Mouse (Mus musculus): ENCODE measurements around the gene Ube2d2b. TPM values are rescaled to one million over a fixed set of nuclear protein-coding genes. Genes with fewer than 3 reads are reported as not detected.

Ube2d2b gene
- polyA plus RNA-seq, 1 experiment = not detected

DNA sequence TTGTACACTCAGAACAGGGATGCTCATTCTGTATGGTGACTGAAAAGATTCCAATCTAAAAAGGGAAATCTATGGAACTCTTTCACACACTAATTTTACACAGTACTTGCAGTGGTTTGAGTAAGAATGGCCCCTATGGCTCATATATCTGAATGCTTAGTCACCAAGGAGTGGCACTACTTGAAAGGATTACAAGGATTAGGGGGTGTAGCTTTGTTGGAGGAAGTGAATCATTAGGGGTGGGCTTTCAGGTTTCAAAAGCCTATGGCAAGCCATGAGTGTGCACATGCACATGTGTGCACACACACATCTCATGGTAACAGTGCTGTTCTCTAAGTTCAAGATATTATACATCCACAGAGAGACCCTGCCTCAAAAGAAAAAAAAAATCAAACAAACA, 27.3 kb upstream of the Ube2d2b start:
- H3K4me3 ChIP-seq (ENCODE audit: insufficient read depth, low read length) = no peak overlapping the region

DNA sequence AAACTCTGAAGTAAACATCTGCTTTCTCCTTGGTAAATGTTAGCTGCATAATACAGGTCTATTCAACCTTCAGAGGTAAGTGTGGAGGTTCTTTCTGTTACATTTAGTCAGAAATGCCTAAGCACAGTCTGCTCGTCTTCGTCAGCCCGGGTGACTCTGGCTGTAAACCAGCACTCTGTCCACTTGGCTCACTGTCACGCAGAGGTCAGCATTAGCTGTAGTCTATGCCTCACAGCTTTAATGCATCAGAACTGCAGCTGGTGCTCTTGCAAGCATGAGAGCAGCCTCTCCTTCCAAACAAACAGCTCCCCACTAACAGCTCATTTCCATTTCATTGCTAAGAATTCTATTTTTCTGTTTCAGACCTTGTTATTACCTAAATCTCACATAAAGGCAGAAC, 22.4 kb upstream of the Ube2d2b start:
- Histone ChIP-seq H3K4me1 (ENCODE audit: control insufficient read depth, insufficient read depth, low read length) (no peaks in the 10 kb centered on the region), H3K4me3 (ENCODE audit: insufficient read depth, low read length) (no peak overlapping the region), H3K27ac (ENCODE audit: insufficient read depth, low read depth, low read length) (no peak overlapping the region)
- TF ChIP-seq CTCF (IDR thresholded peaks at IDR 0.05; ENCODE audit: low read depth, low read length) = no peak
- no peak for TF ChIP-seq POLR2A (IDR thresholded peaks at IDR 0.05; ENCODE audit: borderline replicate concordance, low read depth, low read length)

More for the DNA sequence above, 27.3 kb upstream of the Ube2d2b start:
- Histone ChIP-seq H3K27ac (ENCODE audit: insufficient read depth, low read depth, low read length) (no peak overlapping the region), H3K4me1 (ENCODE audit: control insufficient read depth, insufficient read depth, low read length) (no peaks in the 10 kb centered on the region)
- TF ChIP-seq POLR2A (IDR thresholded peaks at IDR 0.05; ENCODE audit: borderline replicate concordance, low read depth, low read length) = no peak

DNA sequence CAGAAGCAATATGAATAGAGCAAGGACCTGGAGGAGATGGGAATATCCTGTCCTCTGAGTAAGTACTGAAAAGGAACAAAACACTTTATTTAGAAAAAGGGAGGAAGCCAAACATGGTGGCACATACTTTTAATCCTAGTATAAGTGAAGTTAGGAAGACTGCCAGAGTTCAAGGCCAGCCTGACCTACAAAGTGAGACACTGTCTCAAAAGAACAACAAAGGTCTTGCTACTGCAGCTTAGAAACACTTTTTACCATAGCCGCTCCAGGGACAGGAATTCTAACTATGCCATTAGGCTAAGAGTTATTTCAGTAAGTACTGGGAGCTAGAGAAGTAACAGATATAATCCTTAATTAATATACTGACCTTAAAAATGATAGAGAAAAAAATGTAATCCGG, 15.2 kb upstream of the Ube2d2b start:
- H3K4me3 ChIP-seq (ENCODE audit: insufficient read depth, low read length) = no peak overlapping the region
- no peak for TF ChIP-seq POLR2A (IDR thresholded peaks at IDR 0.05; ENCODE audit: borderline replicate concordance, low read depth, low read length)
- TF ChIP-seq CTCF (IDR thresholded peaks at IDR 0.05; ENCODE audit: low read depth, low read length) = no peak

DNA sequence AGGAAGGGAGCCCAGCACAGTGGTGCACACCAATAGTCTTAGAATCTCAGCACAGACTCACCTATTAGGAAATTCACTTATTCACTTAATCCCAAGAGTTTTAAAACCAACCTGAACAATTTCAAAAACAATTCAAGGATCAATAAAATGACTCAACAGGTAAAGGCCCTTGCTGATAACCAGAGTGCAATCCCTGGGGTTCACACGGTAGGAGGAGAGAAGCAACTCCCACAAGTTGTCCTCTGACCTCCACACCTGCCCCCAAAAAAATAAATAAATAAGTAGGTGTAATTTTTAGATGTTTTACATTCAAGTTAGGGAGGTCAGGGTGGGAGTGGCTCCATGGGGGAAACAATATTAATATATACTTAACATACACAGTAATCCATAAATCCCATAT, 7.4 kb upstream of the Ube2d2b start:
- no peak overlapping the region for H3K27ac ChIP-seq (ENCODE audit: insufficient read depth, low read depth, low read length)
- TF ChIP-seq POLR2A (IDR thresholded peaks at IDR 0.05; ENCODE audit: borderline replicate concordance, low read depth, low read length) (no peak), CTCF (IDR thresholded peaks at IDR 0.05; ENCODE audit: low read depth, low read length) (no peak)
- peaks cover 5% of the 10 kb centered on the region; the same call in 1 of the 2 replicates for H3K4me1 ChIP-seq (ENCODE audit: control insufficient read depth, insufficient read depth, low read length)
- H3K4me3 ChIP-seq (ENCODE audit: insufficient read depth, low read length) = no peak overlapping the region

More for the DNA sequence above, 15.2 kb upstream of the Ube2d2b start:
- Histone ChIP-seq H3K27ac (ENCODE audit: insufficient read depth, low read depth, low read length) (no peak overlapping the region), H3K4me1 (ENCODE audit: control insufficient read depth, insufficient read depth, low read length) (no peaks in the 10 kb centered on the region)

DNA sequence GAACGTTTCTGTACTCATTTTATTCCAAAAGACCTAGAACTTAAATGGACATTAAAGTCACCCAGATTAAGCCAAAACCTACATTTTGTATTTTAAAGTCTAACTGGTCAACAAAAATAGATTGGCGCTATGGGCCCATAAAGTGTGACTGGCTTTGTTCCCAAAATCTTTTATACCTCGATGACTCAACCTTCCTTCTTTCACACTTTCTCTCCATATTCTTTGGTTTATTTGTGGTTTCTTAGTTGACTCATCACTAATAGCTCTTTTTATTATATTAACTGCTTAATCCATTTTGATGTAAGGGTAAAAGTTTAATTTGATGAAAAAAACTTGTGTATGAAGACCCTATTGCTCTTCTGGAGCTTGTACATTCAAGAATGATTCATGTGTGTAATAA, 1.5 kb downstream of the Ube2d2b start:
- Histone ChIP-seq H3K27ac (ENCODE audit: insufficient read depth, low read depth, low read length) (no peak overlapping the region), H3K4me3 (ENCODE audit: insufficient read depth, low read length) (no peak overlapping the region), H3K4me1 (ENCODE audit: control insufficient read depth, insufficient read depth, low read length) (peaks cover 3% of the 10 kb centered on the region)
- no peak for TF ChIP-seq CTCF (IDR thresholded peaks at IDR 0.05; ENCODE audit: low read depth, low read length)
- no peak for TF ChIP-seq POLR2A (IDR thresholded peaks at IDR 0.05; ENCODE audit: borderline replicate concordance, low read depth, low read length)

DNA sequence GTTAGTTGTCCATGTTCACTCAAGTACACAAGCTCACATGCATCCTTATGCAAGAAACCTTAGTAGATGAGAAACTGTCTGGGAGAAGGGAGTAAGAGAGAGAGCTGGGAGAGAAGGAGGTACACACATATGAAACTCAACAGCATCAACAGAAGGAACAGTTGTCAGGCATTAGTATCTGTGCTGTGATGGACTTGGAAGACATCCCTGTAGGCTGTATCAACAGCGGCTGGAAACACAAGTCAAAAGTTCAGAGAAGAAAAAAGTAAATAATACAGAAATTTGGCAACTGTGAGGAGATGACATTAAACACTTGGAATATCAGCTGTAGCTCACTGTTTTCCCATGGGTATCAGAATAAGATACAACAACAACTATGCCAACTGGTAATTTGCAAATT, 4.4 kb downstream of the Ube2d2b start:
- TF ChIP-seq CTCF (IDR thresholded peaks at IDR 0.05; ENCODE audit: low read depth, low read length) = no peak
- TF ChIP-seq POLR2A (IDR thresholded peaks at IDR 0.05; ENCODE audit: borderline replicate concordance, low read depth, low read length) = no peak
- Histone ChIP-seq H3K4me3 (ENCODE audit: insufficient read depth, low read length) (no peak overlapping the region), H3K4me1 (ENCODE audit: control insufficient read depth, insufficient read depth, low read length) (peaks cover 6% of the 10 kb centered on the region), H3K27ac (ENCODE audit: insufficient read depth, low read depth, low read length) (no peak overlapping the region)

DNA sequence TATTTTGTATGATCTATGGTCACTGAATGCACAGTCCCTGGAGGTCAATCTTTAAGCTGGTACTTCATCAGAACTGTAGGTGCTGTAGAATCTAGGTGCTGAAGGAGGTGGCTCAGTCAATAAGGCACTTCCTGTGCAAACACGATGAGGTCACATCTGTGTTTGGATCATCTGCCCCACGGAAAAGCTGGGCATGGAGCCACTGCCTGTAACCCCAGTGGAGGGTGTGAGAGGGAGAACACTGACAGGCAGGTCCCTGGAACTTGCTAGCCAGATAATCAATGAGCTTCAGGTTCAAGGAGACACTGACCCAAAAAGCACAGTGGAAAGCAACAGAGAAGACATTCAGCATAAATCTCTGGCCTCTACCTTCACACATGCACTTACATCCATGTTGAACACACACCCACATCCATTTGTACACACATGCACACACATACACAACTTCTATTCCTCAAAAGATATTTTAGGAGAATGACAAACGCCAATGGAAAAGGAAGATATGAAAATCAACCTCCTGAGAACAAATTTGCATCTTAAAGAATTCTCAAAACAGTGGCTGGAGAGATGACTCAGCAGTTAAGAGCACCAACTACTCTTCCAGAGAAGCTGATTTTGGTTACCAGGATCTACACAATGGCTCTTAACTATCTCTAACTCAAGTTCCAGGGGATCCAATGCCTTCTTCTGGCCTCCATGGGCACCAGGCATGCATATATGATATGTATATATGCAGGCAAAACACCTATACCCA, 9.2 kb downstream of the Ube2d2b start:
- TF ChIP-seq CTCF (IDR thresholded peaks at IDR 0.05; ENCODE audit: low read depth, low read length) = no peak
- TF ChIP-seq POLR2A (IDR thresholded peaks at IDR 0.05; ENCODE audit: borderline replicate concordance, low read depth, low read length) = no peak
- Histone ChIP-seq H3K4me1 (ENCODE audit: control insufficient read depth, insufficient read depth, low read length) (peaks cover 13% of the 10 kb centered on the region), H3K4me3 (ENCODE audit: insufficient read depth, low read length) (no peak overlapping the region), H3K27ac (ENCODE audit: insufficient read depth, low read depth, low read length) (no peak overlapping the region)

DNA sequence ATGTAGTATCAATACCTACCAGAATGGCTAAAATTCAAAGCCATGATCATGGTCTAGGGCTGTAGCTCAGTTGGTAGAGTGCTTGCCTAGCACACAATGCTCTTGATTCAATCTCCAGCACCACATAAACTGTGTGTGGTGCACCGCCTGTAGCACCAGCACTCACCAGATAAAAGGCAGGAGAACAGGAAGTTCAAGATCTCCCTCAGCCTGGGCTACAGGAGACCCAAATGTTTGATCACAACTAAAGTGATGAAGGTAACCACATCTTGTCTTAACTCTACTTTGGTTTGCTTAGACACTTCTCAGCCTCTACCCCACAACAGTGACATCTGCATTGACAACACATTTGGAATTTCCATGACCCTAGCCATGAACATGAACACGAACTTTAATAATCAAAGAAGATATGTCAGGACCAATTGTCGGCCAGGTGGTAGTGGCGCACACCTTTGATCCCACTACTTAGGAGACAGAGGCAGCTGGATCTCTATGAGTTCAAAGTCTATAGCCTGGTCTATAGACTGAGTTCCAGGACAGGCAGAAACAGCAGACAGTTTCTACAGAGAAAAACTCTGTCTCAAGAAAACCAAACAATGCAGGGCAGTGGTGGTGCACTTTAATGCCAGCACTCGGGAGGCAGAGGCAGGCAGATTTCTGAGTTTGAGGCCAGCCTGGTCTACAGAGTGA, 10.8 kb downstream of the Ube2d2b start:
- TF ChIP-seq CTCF (IDR thresholded peaks at IDR 0.05; ENCODE audit: low read depth, low read length) = no peak
- TF ChIP-seq POLR2A (IDR thresholded peaks at IDR 0.05; ENCODE audit: borderline replicate concordance, low read depth, low read length) = no peak
- Histone ChIP-seq H3K4me3 (ENCODE audit: insufficient read depth, low read length) (no peak overlapping the region), H3K27ac (ENCODE audit: insufficient read depth, low read depth, low read length) (no peak overlapping the region), H3K4me1 (ENCODE audit: control insufficient read depth, insufficient read depth, low read length) (peaks cover 13% of the 10 kb centered on the region)

DNA sequence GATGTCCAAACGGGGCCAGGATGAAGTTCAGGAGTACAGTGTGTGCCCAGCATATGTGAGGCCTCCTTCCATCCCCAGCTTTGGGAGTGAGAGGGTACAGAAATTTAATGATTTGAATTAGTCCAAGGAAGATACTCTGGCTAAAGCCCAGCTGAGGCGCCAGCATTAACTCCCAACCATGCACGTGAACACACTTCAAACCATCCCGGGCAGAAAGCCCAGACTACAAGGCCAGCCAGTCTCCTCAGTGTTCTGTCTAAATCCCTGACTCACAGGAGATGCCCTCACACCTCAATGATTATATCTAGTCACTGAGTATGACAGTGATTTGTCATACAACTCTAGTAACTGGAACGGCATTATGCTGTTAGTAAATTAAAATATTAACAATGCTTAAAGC, 17.4 kb downstream of the Ube2d2b start:
- Histone ChIP-seq H3K4me3 (ENCODE audit: insufficient read depth, low read length) (no peak overlapping the region), H3K4me1 (ENCODE audit: control insufficient read depth, insufficient read depth, low read length) (peaks cover 9% of the 10 kb centered on the region), H3K27ac (ENCODE audit: insufficient read depth, low read depth, low read length) (no peak overlapping the region)
- TF ChIP-seq POLR2A (IDR thresholded peaks at IDR 0.05; ENCODE audit: borderline replicate concordance, low read depth, low read length) (no peak), CTCF (IDR thresholded peaks at IDR 0.05; ENCODE audit: low read depth, low read length) (no peak)

DNA sequence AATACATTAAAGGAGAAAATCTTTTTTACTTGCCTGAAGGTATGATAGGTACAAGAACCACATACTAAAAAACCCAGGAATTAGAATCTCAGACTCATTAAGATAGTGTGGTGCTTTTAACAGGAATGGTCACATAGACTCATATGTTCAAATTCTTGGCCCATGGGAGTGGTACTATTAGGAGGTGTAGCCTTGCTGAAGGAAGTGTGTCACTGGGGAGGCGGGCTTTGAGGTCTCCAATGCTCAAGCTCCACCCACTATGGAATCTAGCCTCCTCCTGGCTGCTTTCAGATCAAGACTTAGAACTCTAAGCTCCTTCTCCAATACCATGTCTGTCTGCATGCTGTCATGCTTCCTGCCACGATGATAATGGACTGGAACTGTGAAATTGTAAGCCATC, 17.9 kb downstream of the Ube2d2b start:
- no peak overlapping the region for H3K4me3 ChIP-seq (ENCODE audit: insufficient read depth, low read length)
- peaks cover 13% of the 10 kb centered on the region for H3K4me1 ChIP-seq (ENCODE audit: control insufficient read depth, insufficient read depth, low read length)
- no peak for TF ChIP-seq CTCF (IDR thresholded peaks at IDR 0.05; ENCODE audit: low read depth, low read length)
- no peak for TF ChIP-seq POLR2A (IDR thresholded peaks at IDR 0.05; ENCODE audit: borderline replicate concordance, low read depth, low read length)
- H3K27ac ChIP-seq (ENCODE audit: insufficient read depth, low read depth, low read length) = no peak overlapping the region
